In genomic region chr17:6655087-6655511, GRCm38 (mm10) we compare ENCODE assay signal across 8 mouse cellular contexts. TPM values are rescaled to one million over a fixed set of nuclear protein-coding genes. Genes with fewer than 3 reads are reported as not detected.
DNase-seq lines count a peak whose midpoint lies in the region; ATAC-seq and TF ChIP-seq lines count a peak whose summit lies in the region.
"Not testable (repeated sequence)": the region's sequence is repeated elsewhere in the genome, so short reads cannot be mapped to it uniquely, and the experiment has no call there.

No protein-coding gene starts in this region.

- peak overlapping the region; percentile 80 for H3K27ac ChIP-seq in forebrain, embryonic 12.5 days
- H3K27ac ChIP-seq in neural tube, embryonic 13.5 days (replicated peaks) = peak overlapping the region; percentile 91

- not testable (repeated sequence) for ATAC-seq in G1E (ENCODE audit: extremely low read depth, insufficient number of reproducible peaks, low FRiP score, poor library complexity, severe bottlenecking)
- peak; percentile 93 for ATAC-seq in forebrain, embryonic 12.5 days (ENCODE audit: low FRiP score)
- ATAC-seq in neural tube, embryonic 13.5 days (ENCODE audit: low read depth) = peak; percentile 95

- H3K4me3 ChIP-seq in G1E (ENCODE audit: low read depth, low read length) = peak overlapping the region; percentile 73
- peak overlapping the region; percentile 50 for H3K4me3 ChIP-seq in forebrain, embryonic 12.5 days (replicated peaks)
- H3K4me3 ChIP-seq in lung, adult 2 months (replicated peaks; ENCODE audit: extremely low read depth, low read depth, low read length) = peak overlapping the region; percentile 43
- peak overlapping the region; percentile 45 for H3K4me3 ChIP-seq in neural tube, embryonic 13.5 days

- DNase-seq in G1E (ENCODE audit: low spot score) = peak; percentile 69
- peak; percentile 59 for DNase-seq in cerebellum, adult 11 months
- peak; percentile 64 for DNase-seq in heart, postnatal 25 days (ENCODE audit: low spot score)
- peak; percentile 58 to 71 for DNase-seq in kidney, postnatal 36 days
- DNase-seq in lung, adult 2 months = peak; percentile 41
- DNase-seq in testis, postnatal 14 days (ENCODE audit: low spot score) = peak; percentile 76

- 0% methylated on average over 36 of the region's 36 CpGs for WGBS in forebrain, embryonic 12.5 days
- WGBS in lung, adult 2 months = under 1% methylated on average over 36 of the region's 36 CpGs
- WGBS in neural tube, embryonic 13.5 days = under 1% methylated on average over 36 of the region's 36 CpGs

- intact Hi-C loops in heart, postnatal 25 days (cut with DNase I) = not testable (repeated sequence)

- not testable (repeated sequence) for TF ChIP-seq CTCF in G1E (IDR thresholded peaks at IDR 0.05; ENCODE audit: low read depth, low read length); lung, adult 2 months (IDR thresholded peaks at IDR 0.05; ENCODE audit: insufficient read depth, low read length)

- not testable (repeated sequence) for H3K36me3 ChIP-seq in G1E (replicated peaks); forebrain, embryonic 12.5 days (replicated peaks); neural tube, embryonic 13.5 days

- H3K9ac ChIP-seq in forebrain, embryonic 12.5 days = peak overlapping the region; percentile 57
- H3K9ac ChIP-seq in neural tube, embryonic 13.5 days = peak overlapping the region; percentile 66

- peak overlapping the region; percentile 43 for H3K4me2 ChIP-seq in forebrain, embryonic 12.5 days
- H3K4me2 ChIP-seq in neural tube, embryonic 13.5 days = peak overlapping the region; percentile 48

- not testable (repeated sequence) for H3K27me3 ChIP-seq in G1E (ENCODE audit: insufficient read depth, low read length); forebrain, embryonic 12.5 days; neural tube, embryonic 13.5 days

- H3K9me3 ChIP-seq in G1E (replicated peaks); forebrain, embryonic 12.5 days; neural tube, embryonic 13.5 days: not testable (repeated sequence)

- not testable (repeated sequence) for H3K4me1 ChIP-seq in G1E (ENCODE audit: insufficient read depth, low read depth, low read length); forebrain, embryonic 12.5 days; lung, adult 2 months (ENCODE audit: control insufficient read depth, insufficient read depth, low read length); neural tube, embryonic 13.5 days (replicated peaks)

- not testable (repeated sequence) for TF ChIP-seq POLR2A in lung, adult 2 months (IDR thresholded peaks at IDR 0.05; ENCODE audit: borderline replicate concordance, extremely low read depth, low read depth, low read length)

RNA-seq across cellular contexts. Expression of gene Dynlt1f, which starts 0.6 kb away (rescaled TPM):
- 44.3 and 45.3 TPM in 2 replicates for total RNA-seq in G1E (2014; fragmentation: Nextera tagmentation)
- 98.6 and 124 TPM in 2 replicates for total RNA-seq in G1E (2017)
- 4.2 and 5.7 TPM in 2 replicates for polyA plus RNA-seq in G1E (2012)
- 283 and 293 TPM in 2 replicates for polyA plus RNA-seq in forebrain, embryonic 12.5 days (2016; fragmentation: Nextera tagmentation; extraction: Ambion mirVana)
- 10 to 100 TPM; 50.6 to 59.2 TPM for total RNA-seq in heart, postnatal 25 days (2021)
- polyA plus RNA-seq in lung, adult 2 months (2012; rRNA removed) = 55.1 and 74.7 TPM in 2 replicates
- polyA plus RNA-seq in neural tube, embryonic 13.5 days (2015; fragmentation: Nextera tagmentation; extraction: Ambion mirVana) = 340 and 377 TPM in 2 replicates

RNA-seq across cellular contexts. Expression of gene Sytl3, which starts 3.8 kb away (rescaled TPM):
- total RNA-seq in G1E (2014; fragmentation: Nextera tagmentation) (not detected in 2 replicates), G1E (2017) (0.58 and 1.3 TPM in 2 replicates)
- polyA plus RNA-seq in G1E (2012) = not detected in 2 replicates
- 0.17 and 0.51 TPM in 2 replicates for polyA plus RNA-seq in forebrain, embryonic 12.5 days (2016; fragmentation: Nextera tagmentation; extraction: Ambion mirVana)
- total RNA-seq in heart, postnatal 25 days (2021) = under 1 TPM; 0.39 to 0.57 TPM
- polyA plus RNA-seq in lung, adult 2 months (2012; rRNA removed) = 0.70 and 1.1 TPM in 2 replicates
- polyA plus RNA-seq in neural tube, embryonic 13.5 days (2015; fragmentation: Nextera tagmentation; extraction: Ambion mirVana) = 0.83 and 1.1 TPM in 2 replicates

RNA-seq across cellular contexts. Expression of gene Dynlt1c, which starts 53.6 kb away (rescaled TPM):
- total RNA-seq in G1E (2014; fragmentation: Nextera tagmentation) (28.3 and 36.5 TPM in 2 replicates), G1E (2017) (21.5 and 27.6 TPM in 2 replicates)
- 0.75 and 1.7 TPM in 2 replicates for polyA plus RNA-seq in G1E (2012)
- 53.2 and 55.0 TPM in 2 replicates for polyA plus RNA-seq in forebrain, embryonic 12.5 days (2016; fragmentation: Nextera tagmentation; extraction: Ambion mirVana)
- total RNA-seq in heart, postnatal 25 days (2021) = 1 to 10 TPM; 3.8 to 4.2 TPM
- 11.9 and 15.2 TPM in 2 replicates for polyA plus RNA-seq in lung, adult 2 months (2012; rRNA removed)
- polyA plus RNA-seq in neural tube, embryonic 13.5 days (2015; fragmentation: Nextera tagmentation; extraction: Ambion mirVana) = 80.0 and 85.0 TPM in 2 replicates
